Mouse (Mus musculus): ENCODE measurements at regions not wholly inside any gene's neighbourhood (a gene's known extent, or its start where the extent isn't known, plus 50 kb on each side); places are given as distances from the start of the nearest gene placed in this dataset.
A peak's percentile ranks its signal among the peaks of the same experiment; 100 is the strongest.

- no peak overlapping the region for H3K4me3 ChIP-seq
- H3K4me1 ChIP-seq = peaks cover 59% of the 10 kb centered on the region
- H3K9me3 ChIP-seq = no peaks in the 10 kb centered on the region
- 81% methylated on average over 6 of the region's 6 CpGs for WGBS
- H3K27me3 ChIP-seq (ENCODE audit: poor library complexity, severe bottlenecking) = no peaks in the 10 kb centered on the region
- no peak for DNase-seq (ENCODE audit: extremely low spot score, low spot score)
- H3K36me3 ChIP-seq (replicated peaks) = no peaks in the 10 kb centered on the region
- no peak overlapping the region for H3K27ac ChIP-seq
Measured at GRCm38 (mm10) chr12:110027345-110027744, 251.5 kb upstream of the Dio3 start.

GRCm38 (mm10) chr12:110027976-110028375 is 250.9 kb upstream of the Dio3 start:
- DNase-seq (ENCODE audit: extremely low spot score, low spot score) = no peak
- Histone ChIP-seq H3K27ac (no peak overlapping the region), H3K9me3 (no peaks in the 10 kb centered on the region), H3K27me3 (ENCODE audit: poor library complexity, severe bottlenecking) (no peaks in the 10 kb centered on the region), H3K4me1 (peaks cover 55% of the 10 kb centered on the region), H3K4me3 (no peak overlapping the region), H3K36me3 (replicated peaks) (no peaks in the 10 kb centered on the region)
- WGBS = 88% methylated on average over 12 of the region's 12 CpGs

DNA sequence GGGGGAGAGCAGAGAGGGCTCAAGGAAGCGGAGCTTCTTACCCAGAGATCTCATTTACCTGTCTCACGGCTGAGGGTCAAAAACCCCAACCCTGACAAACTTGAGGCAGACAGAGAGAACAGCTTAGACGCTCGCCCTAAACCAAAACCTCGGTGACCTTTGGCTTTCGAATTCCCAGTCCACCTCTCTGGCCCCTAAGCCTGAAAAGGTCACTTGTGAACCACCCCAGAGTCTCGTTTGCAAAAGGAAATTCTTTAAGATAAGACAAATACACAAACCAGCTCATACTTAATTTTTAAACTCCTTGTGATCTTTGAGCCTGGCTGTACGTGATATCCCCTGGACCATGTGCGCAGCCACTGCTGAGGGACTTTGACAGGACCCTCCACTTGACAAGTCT is 250.2 kb upstream of the Dio3 start:
- no peaks in the 10 kb centered on the region for H3K36me3 ChIP-seq (replicated peaks)
- DNase-seq (ENCODE audit: extremely low spot score, low spot score) = no peak
- H3K27ac ChIP-seq = no peak overlapping the region
- H3K4me3 ChIP-seq = no peak overlapping the region
- 55% methylated on average over 9 of the region's 9 CpGs for WGBS
- no peaks in the 10 kb centered on the region for H3K9me3 ChIP-seq
- peaks cover 48% of the 10 kb centered on the region for H3K4me1 ChIP-seq
- no peaks in the 10 kb centered on the region for H3K27me3 ChIP-seq (ENCODE audit: poor library complexity, severe bottlenecking)

GRCm38 (mm10) chr12:110031326-110031725 is 247.5 kb upstream of the Dio3 start:
- Histone ChIP-seq H3K9me3 (no peaks in the 10 kb centered on the region), H3K36me3 (replicated peaks) (no peaks in the 10 kb centered on the region), H3K4me1 (peaks cover 23% of the 10 kb centered on the region), H3K27ac (no peak overlapping the region), H3K27me3 (ENCODE audit: poor library complexity, severe bottlenecking) (no peaks in the 10 kb centered on the region), H3K4me3 (no peak overlapping the region)
- 55% methylated on average over 6 of the region's 6 CpGs for WGBS
- DNase-seq (ENCODE audit: extremely low spot score, low spot score) = no peak

GRCm38 (mm10) chr12:110035171-110035570 is 243.7 kb upstream of the Dio3 start:
- Histone ChIP-seq H3K4me1 (no peaks in the 10 kb centered on the region), H3K27ac (no peak overlapping the region), H3K4me3 (no peak overlapping the region), H3K36me3 (replicated peaks) (no peaks in the 10 kb centered on the region), H3K9me3 (no peaks in the 10 kb centered on the region), H3K27me3 (ENCODE audit: poor library complexity, severe bottlenecking) (no peaks in the 10 kb centered on the region)
- no peak for DNase-seq (ENCODE audit: extremely low spot score, low spot score)
- 87% methylated on average over 8 of the region's 8 CpGs for WGBS

GRCm38 (mm10) chr12:110040682-110041081 is 238.2 kb upstream of the Dio3 start:
- no peak for DNase-seq (ENCODE audit: extremely low spot score, low spot score)
- Histone ChIP-seq H3K36me3 (replicated peaks) (no peaks in the 10 kb centered on the region), H3K27ac (no peak overlapping the region), H3K9me3 (no peaks in the 10 kb centered on the region), H3K4me1 (peaks cover 4% of the 10 kb centered on the region), H3K4me3 (no peak overlapping the region), H3K27me3 (ENCODE audit: poor library complexity, severe bottlenecking) (no peaks in the 10 kb centered on the region)
- WGBS = 78% methylated on average over 15 of the region's 15 CpGs

DNA sequence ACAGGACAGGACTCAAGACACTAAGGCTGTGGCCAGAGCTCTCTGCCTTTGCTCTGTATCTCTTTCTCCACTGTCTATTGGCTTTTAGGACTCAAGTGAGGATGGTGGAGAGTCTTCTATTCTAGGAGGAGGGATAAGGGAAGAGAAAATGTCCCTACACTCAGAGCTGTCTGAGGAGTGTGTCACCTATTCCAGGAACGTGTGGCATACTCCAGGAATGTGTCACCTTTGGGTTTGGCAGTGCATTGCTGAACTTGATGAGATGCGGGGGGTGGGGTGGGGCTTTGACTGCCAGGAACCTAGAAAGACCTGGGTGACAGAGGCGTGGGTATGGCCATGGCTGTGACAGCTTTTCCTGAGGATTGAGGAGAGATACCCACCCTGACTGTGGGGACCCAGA is 237.1 kb upstream of the Dio3 start:
- 83% methylated on average over 3 of the region's 3 CpGs for WGBS
- Histone ChIP-seq H3K4me3 (no peak overlapping the region), H3K4me1 (peaks cover 15% of the 10 kb centered on the region), H3K36me3 (replicated peaks) (no peaks in the 10 kb centered on the region), H3K27ac (no peak overlapping the region), H3K27me3 (ENCODE audit: poor library complexity, severe bottlenecking) (no peaks in the 10 kb centered on the region), H3K9me3 (no peaks in the 10 kb centered on the region)
- DNase-seq (ENCODE audit: extremely low spot score, low spot score) = no peak

GRCm38 (mm10) chr12:110044266-110044665 is 234.6 kb upstream of the Dio3 start:
- no peaks in the 10 kb centered on the region for H3K9me3 ChIP-seq
- H3K4me3 ChIP-seq = no peak overlapping the region
- WGBS = 81% methylated on average over 5 of the region's 5 CpGs
- no peak overlapping the region for H3K27ac ChIP-seq
- H3K4me1 ChIP-seq = peaks cover 20% of the 10 kb centered on the region
- peaks cover 5% of the 10 kb centered on the region; the same call in 1 of the 2 replicates for H3K27me3 ChIP-seq (ENCODE audit: poor library complexity, severe bottlenecking)
- no peak for DNase-seq (ENCODE audit: extremely low spot score, low spot score)
- H3K36me3 ChIP-seq (replicated peaks) = no peaks in the 10 kb centered on the region

DNA sequence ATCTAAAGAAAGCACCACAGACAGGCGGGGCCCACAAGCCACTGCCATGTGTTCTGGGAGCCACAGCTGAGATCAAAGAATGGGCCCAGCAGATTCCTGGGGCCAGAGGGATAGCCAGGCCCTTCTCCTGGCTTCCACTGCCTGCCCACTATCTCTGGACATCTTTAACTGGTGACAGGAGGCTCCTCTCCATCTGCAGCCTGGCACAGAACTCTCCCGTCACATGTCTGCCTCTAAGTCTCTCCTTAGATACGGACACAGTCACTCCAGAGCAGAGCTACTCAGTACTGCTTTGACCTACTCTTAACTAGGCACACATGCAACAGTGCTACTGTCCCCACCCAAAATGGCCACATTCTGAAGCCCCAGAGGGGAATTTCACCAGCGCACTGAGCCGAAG is 234.1 kb upstream of the Dio3 start:
- no peak for DNase-seq (ENCODE audit: extremely low spot score, low spot score)
- WGBS = 90% methylated on average over 5 of the region's 5 CpGs
- H3K27me3 ChIP-seq (ENCODE audit: poor library complexity, severe bottlenecking) = peaks cover 6% of the 10 kb centered on the region; the same call in 1 of the 2 replicates

DNA sequence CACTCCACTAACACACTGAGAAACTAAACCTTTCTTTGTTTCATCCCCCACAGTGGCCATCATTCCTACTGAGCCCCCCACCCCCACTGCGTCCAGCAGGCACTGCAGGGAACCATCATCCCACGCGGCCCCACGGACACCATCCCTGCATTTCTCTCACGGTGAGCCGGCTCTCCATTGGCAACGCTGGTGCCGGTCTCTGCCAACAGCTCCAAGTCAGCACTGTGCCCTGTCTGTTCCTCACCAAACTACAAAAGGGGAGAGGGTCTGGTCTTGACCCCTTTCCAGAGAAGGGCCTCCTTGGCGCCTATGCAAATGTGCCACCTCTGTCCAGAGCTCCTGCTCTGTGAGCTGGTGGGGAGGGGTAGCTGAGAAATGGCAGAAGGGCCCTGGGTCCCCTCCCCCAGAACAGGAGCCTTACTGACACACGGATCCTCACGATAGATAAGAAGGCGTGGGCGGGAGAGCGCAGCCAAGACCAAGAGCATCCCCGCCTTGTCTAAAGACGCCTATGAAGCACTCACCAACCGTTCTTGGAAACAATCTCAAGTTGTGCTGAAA is 233.0 kb upstream of the Dio3 start:
- WGBS = 79% methylated on average over 17 of the region's 17 CpGs
- Histone ChIP-seq H3K27ac (0 out of 2 replicates have a peak overlapping the region, but pooled peaks have one; percentile 25), H3K4me3 (no peak overlapping the region), H3K36me3 (replicated peaks) (no peaks in the 10 kb centered on the region), H3K4me1 (peaks cover 17% of the 10 kb centered on the region), H3K9me3 (no peaks in the 10 kb centered on the region), H3K27me3 (ENCODE audit: poor library complexity, severe bottlenecking) (peaks cover 6% of the 10 kb centered on the region; the same call in 1 of the 2 replicates)
- no peak for DNase-seq (ENCODE audit: extremely low spot score, low spot score)

More for the DNA sequence above, 234.1 kb upstream of the Dio3 start:
- H3K27ac ChIP-seq = no peak overlapping the region
- no peak overlapping the region for H3K4me3 ChIP-seq
- H3K36me3 ChIP-seq (replicated peaks) = no peaks in the 10 kb centered on the region
- H3K4me1 ChIP-seq = peaks cover 20% of the 10 kb centered on the region
- H3K9me3 ChIP-seq = no peaks in the 10 kb centered on the region

GRCm38 (mm10) chr12:110046613-110047012 is 232.3 kb upstream of the Dio3 start:
- DNase-seq (ENCODE audit: extremely low spot score, low spot score) = no peak

DNA sequence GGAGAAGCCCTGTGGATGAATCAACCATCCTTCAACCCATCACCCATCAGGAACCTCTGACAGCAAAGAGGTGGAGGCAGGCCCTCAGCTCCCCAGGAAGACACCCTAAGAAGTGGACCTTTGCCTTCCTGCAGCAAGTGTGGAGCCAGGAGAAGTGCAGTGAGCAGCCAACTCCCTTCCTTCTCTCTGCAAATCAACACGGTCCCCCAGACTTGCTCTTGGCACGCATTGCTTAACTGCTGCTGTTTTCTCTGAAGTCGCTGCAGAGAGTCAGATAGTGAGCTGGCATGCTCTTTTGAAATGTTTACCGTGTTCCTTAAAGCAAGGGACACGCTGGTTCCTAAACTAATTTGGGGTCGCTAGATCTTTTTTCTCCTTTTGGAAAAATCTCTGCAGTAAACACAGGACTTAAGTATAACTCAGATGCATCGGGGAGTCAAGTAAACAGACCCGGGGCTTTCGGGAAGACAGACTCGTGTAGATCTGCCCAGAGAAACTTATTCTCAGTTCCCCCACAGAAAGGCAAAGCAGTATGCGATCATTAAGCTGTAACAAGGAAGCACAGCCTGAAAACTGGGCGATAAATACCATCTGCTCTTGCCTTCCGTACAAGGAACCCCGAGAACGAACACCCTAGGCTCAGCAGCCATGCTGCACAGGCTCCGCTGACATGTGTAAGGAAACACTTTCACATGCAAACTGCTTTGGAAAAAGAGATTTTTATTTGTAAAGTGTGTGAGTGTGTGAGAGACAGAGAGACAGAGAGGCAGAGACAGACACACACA is 231.2 kb upstream of the Dio3 start:
- H3K27me3 ChIP-seq (ENCODE audit: poor library complexity, severe bottlenecking) = peaks cover 6% of the 10 kb centered on the region; the same call in 1 of the 2 replicates
- no peaks in the 10 kb centered on the region for H3K36me3 ChIP-seq (replicated peaks)
- WGBS = 86% methylated on average over 16 of the region's 16 CpGs
- DNase-seq (ENCODE audit: extremely low spot score, low spot score) = no peak
- no peak overlapping the region for H3K4me3 ChIP-seq
- peaks cover 17% of the 10 kb centered on the region for H3K4me1 ChIP-seq
- no peaks in the 10 kb centered on the region for H3K9me3 ChIP-seq
- 0 out of 2 replicates have a peak overlapping the region, but pooled peaks have one; percentile 21 for H3K27ac ChIP-seq

More at GRCm38 (mm10) chr12:110046613-110047012, 232.3 kb upstream of the Dio3 start:
- Histone ChIP-seq H3K4me1 (peaks cover 17% of the 10 kb centered on the region), H3K27me3 (ENCODE audit: poor library complexity, severe bottlenecking) (peaks cover 6% of the 10 kb centered on the region; the same call in 1 of the 2 replicates), H3K36me3 (replicated peaks) (no peaks in the 10 kb centered on the region), H3K27ac (no peak overlapping the region), H3K9me3 (no peaks in the 10 kb centered on the region), H3K4me3 (no peak overlapping the region)
- 67% methylated on average over 9 of the region's 9 CpGs for WGBS

- Histone ChIP-seq H3K27me3 (ENCODE audit: poor library complexity, severe bottlenecking) (peaks cover 6% of the 10 kb centered on the region; the same call in 1 of the 2 replicates), H3K4me3 (no peak overlapping the region), H3K4me1 (peaks cover 17% of the 10 kb centered on the region), H3K27ac (no peak overlapping the region), H3K36me3 (replicated peaks) (no peaks in the 10 kb centered on the region), H3K9me3 (no peaks in the 10 kb centered on the region)
- 90% methylated on average over 10 of the region's 10 CpGs for WGBS
- DNase-seq (ENCODE audit: extremely low spot score, low spot score) = no peak
Measured at GRCm38 (mm10) chr12:110049154-110049736, 229.6 kb upstream of the Dio3 start.

Measured in forebrain, embryonic 10.5 days (tissue).